Mouse (Mus musculus) heart, embryonic 11.5 days (tissue): ENCODE results near the gene Chd1l. TPM values are rescaled to one million over a fixed set of nuclear protein-coding genes. Genes with fewer than 3 reads are reported as not detected.

ENCODE experiments used
- ATAC-seq: fragments of 200-750 bp; cut with Nextera tagmentation; replicated peaks from 2 replicates; pipeline ENCODE4 v1.8.0; 2017; ENCODE audit warnings: moderate library complexity; ENCODE audit not compliant: insufficient number of reproducible peaks, low FRiP score, low TSS enrichment
- H3K27ac ChIP-seq: fragments of 300-500 bp; sonication (generic); 2 replicates; pipeline ENCODE4 v1.5.1; 2014; ENCODE audit warnings: mild to moderate bottlenecking, low read depth, low read length
- H3K27me3 ChIP-seq: fragments of 300-500 bp; sonication (generic); 2 replicates; pipeline ENCODE4 v1.6.1; 2014; ENCODE audit warnings: mild to moderate bottlenecking, low read length, mixed read lengths; ENCODE audit not compliant: control insufficient read depth, insufficient read depth
- H3K36me3 ChIP-seq: fragments of 300-500 bp; sonication (generic); 2 replicates; pipeline ENCODE4 v1.6.1; 2014; ENCODE audit warnings: mild to moderate bottlenecking, low read length, moderate library complexity, mixed read lengths; ENCODE audit not compliant: control insufficient read depth, insufficient read depth
- H3K4me1 ChIP-seq: fragments of 300-500 bp; sonication (generic); 2 replicates; pipeline ENCODE4 v1.6.1; 2014; ENCODE audit warnings: low read length; ENCODE audit not compliant: control insufficient read depth, insufficient read depth
- H3K4me2 ChIP-seq: fragments of 300-500 bp; sonication (generic); 2 replicates; pipeline ENCODE4 v1.6.1; 2014; ENCODE audit warnings: mild to moderate bottlenecking, moderate library complexity
- H3K4me3 ChIP-seq: fragments of 300-500 bp; sonication (generic); 2 replicates; pipeline ENCODE4 v1.5.1; 2014; ENCODE audit warnings: low read depth, low read length
- H3K9ac ChIP-seq: fragments of 300-500 bp; sonication (generic); 2 replicates; pipeline ENCODE4 v1.6.1; 2014; ENCODE audit warnings: mild to moderate bottlenecking, low read depth, low read length, moderate library complexity
- H3K9me3 ChIP-seq: fragments of 300-500 bp; sonication (generic); replicated peaks from 2 replicates; pipeline ENCODE4 v1.6.1; 2016; ENCODE audit warnings: low read length; ENCODE audit not compliant: control insufficient read depth
- WGBS: fragments of 180-500 bp; shearing (Covaris S2); extraction: QIAGEN DNeasy Blood & Tissue Kit; methylation state at CpG from one replicate; pipeline ENCODE4 v1.1.7; 2014; ENCODE audit not compliant: insufficient replicate concordance; 5-methylcytosine and 5-hydroxymethylcytosine counted together
- polyA plus RNA-seq: library from polyadenylated mRNA; unstranded; fragments of >200 nt; fragmentation: Nextera tagmentation; extraction: Ambion mirVana; gene quantifications from 2 replicates; pipeline ENCODE4 v1.2.1, GENCODE M21; 2014

The Chd1l gene
- 14.5 and 18.4 TPM in 2 replicates for polyA plus RNA-seq

GRCm38 (mm10) chr3:97609845-97610410 is at the start of gene Chd1l:
TSS of gene Chd1l (minus strand) at chr3:97610203.
- ATAC-seq: peak; percentile 89

GRCm38 (mm10) chr3:97659746-97660145 is 49.7 kb upstream of the Chd1l start:
- H3K9ac ChIP-seq: no peak overlapping the region
- ATAC-seq: no peak
- no peaks in the 10 kb centered on the region for H3K27me3 ChIP-seq
- 79% methylated on average over 7 of the region's 7 CpGs for WGBS
- H3K4me2 ChIP-seq: peak overlapping the region; percentile 83
- 0 out of 2 replicates have a peak, but pooled peaks cover 6% of the 10 kb centered on the region for H3K36me3 ChIP-seq
- peaks cover under 1% of the 10 kb centered on the region; the same call in 1 of the 2 replicates for H3K9me3 ChIP-seq
- no peak overlapping the region for H3K4me3 ChIP-seq
- peaks cover 14% of the 10 kb centered on the region for H3K4me1 ChIP-seq
- H3K27ac ChIP-seq: no peak overlapping the region

More at GRCm38 (mm10) chr3:97609845-97610410, at the start of gene Chd1l:
- under 1% methylated on average over 56 of the region's 56 CpGs for WGBS
- Histone ChIP-seq H3K27me3 (no peaks in the 10 kb centered on the region), H3K4me1 (no peaks in the 10 kb centered on the region), H3K9me3 (no peaks in the 10 kb centered on the region), H3K9ac (peak within 1 kb of the TSS; percentile 88), H3K27ac (peak within 1 kb of the TSS; percentile 93), H3K36me3 (no peaks in the 10 kb centered on the region), H3K4me2 (peak within 1 kb of the TSS; percentile 90), H3K4me3 (peak within 1 kb of the TSS; percentile 80)

GRCm38 (mm10) chr3:97658426-97659193 is 48.6 kb upstream of the Chd1l start:
- Histone ChIP-seq H3K36me3 (no peaks in the 10 kb centered on the region), H3K9ac (peak overlapping the region; percentile 82), H3K9me3 (peaks cover 2% of the 10 kb centered on the region; the same call in 1 of the 2 replicates), H3K27me3 (no peaks in the 10 kb centered on the region), H3K4me1 (peaks cover 14% of the 10 kb centered on the region), H3K4me2 (peak overlapping the region; percentile 83), H3K27ac (peak overlapping the region; percentile 55), H3K4me3 (peak overlapping the region; percentile 86)
- peak; percentile 78 for ATAC-seq
- WGBS: under 1% methylated on average over 50 of the region's 50 CpGs

- H3K4me1 ChIP-seq: peaks cover 14% of the 10 kb centered on the region
- 3% methylated on average over 49 of the region's 51 CpGs for WGBS
- H3K27ac ChIP-seq: peak within 1 kb of the TSS; percentile 55
- H3K4me3 ChIP-seq: peak within 1 kb of the TSS; percentile 86
- H3K9ac ChIP-seq: peak within 1 kb of the TSS; percentile 82
- no peaks in the 10 kb centered on the region for H3K27me3 ChIP-seq
- H3K9me3 ChIP-seq: peaks cover 2% of the 10 kb centered on the region; the same call in 1 of the 2 replicates
- H3K4me2 ChIP-seq: peak within 1 kb of the TSS; percentile 83
- peak; percentile 96 for ATAC-seq
- no peaks in the 10 kb centered on the region for H3K36me3 ChIP-seq
Measured at GRCm38 (mm10) chr3:97657655-97658411, 47.8 kb upstream of the Chd1l start, which contains the start of gene Prkab2. TSS of gene Prkab2 (plus strand) at chr3:97658193.

- ATAC-seq: no peak
- H3K4me3 ChIP-seq: no peak overlapping the region
- peaks cover 2% of the 10 kb centered on the region; the same call in 1 of the 2 replicates for H3K9me3 ChIP-seq
- H3K4me1 ChIP-seq: peaks cover 10% of the 10 kb centered on the region
- no peaks in the 10 kb centered on the region for H3K36me3 ChIP-seq
- H3K4me2 ChIP-seq: no peak overlapping the region
- H3K27me3 ChIP-seq: no peaks in the 10 kb centered on the region
- H3K9ac ChIP-seq: no peak overlapping the region
- no peak overlapping the region for H3K27ac ChIP-seq
- WGBS: 81% methylated on average over 8 of the region's 8 CpGs
Measured at GRCm38 (mm10) chr3:97654901-97655300, 44.9 kb upstream of the Chd1l start.

GRCm38 (mm10) chr3:97653781-97654180 is 43.8 kb upstream of the Chd1l start:
- Histone ChIP-seq H3K27me3 (no peaks in the 10 kb centered on the region), H3K36me3 (no peaks in the 10 kb centered on the region), H3K4me3 (no peak overlapping the region), H3K4me1 (peaks cover 3% of the 10 kb centered on the region; the same call in 1 of the 2 replicates), H3K9ac (no peak overlapping the region), H3K27ac (no peak overlapping the region), H3K9me3 (peaks cover 2% of the 10 kb centered on the region; the same call in 1 of the 2 replicates), H3K4me2 (no peak overlapping the region)
- no peak for ATAC-seq
- WGBS: 90% methylated on average over 5 of the region's 5 CpGs

- Histone ChIP-seq H3K36me3 (no peaks in the 10 kb centered on the region), H3K4me1 (peaks cover 2% of the 10 kb centered on the region; the same call in 1 of the 2 replicates), H3K4me2 (peak overlapping the region; percentile 58), H3K9ac (peak overlapping the region; percentile 28; the same call in 1 of the 2 replicates), H3K27ac (peak overlapping the region; percentile 92), H3K4me3 (no peak overlapping the region), H3K9me3 (peaks cover 2% of the 10 kb centered on the region; the same call in 1 of the 2 replicates), H3K27me3 (no peaks in the 10 kb centered on the region)
- ATAC-seq: no peak; the same call in 1 of the 2 replicates
- 57% methylated on average over 10 of the region's 10 CpGs for WGBS
Measured at GRCm38 (mm10) chr3:97651604-97652003, 41.6 kb upstream of the Chd1l start.

GRCm38 (mm10) chr3:97649469-97649868 is 39.5 kb upstream of the Chd1l start:
- 74% methylated on average over 6 of the region's 6 CpGs for WGBS
- no peaks in the 10 kb centered on the region; the same call in 1 of the 2 replicates for H3K9me3 ChIP-seq
- no peak overlapping the region for H3K4me2 ChIP-seq
- no peak overlapping the region for H3K4me3 ChIP-seq
- ATAC-seq: no peak
- no peaks in the 10 kb centered on the region for H3K27me3 ChIP-seq
- no peaks in the 10 kb centered on the region for H3K36me3 ChIP-seq
- no peak overlapping the region for H3K27ac ChIP-seq
- no peak overlapping the region for H3K9ac ChIP-seq
- H3K4me1 ChIP-seq: peaks cover 2% of the 10 kb centered on the region; the same call in 1 of the 2 replicates
